Mouse (Mus musculus) liver, adult 2 months (tissue): ENCODE measurements around the gene Hus1.

ENCODE experiments used
- CTCF ChIP-seq: fragments of 200-500 bp; IDR thresholded peaks from 2 replicates; pipeline ENCODE4 v1.5.1; 2011; ENCODE audit warnings: low read depth, low read length, control low read depth
- POLR2A ChIP-seq: fragments of 200-500 bp; IDR thresholded peaks from 2 replicates; pipeline ENCODE4 v1.6.1; 2011; ENCODE audit warnings: low read length, control low read depth; ENCODE audit not compliant: insufficient read depth; ENCODE audit errors: extremely low read depth

- TF ChIP-seq POLR2A, result no peak
- TF ChIP-seq CTCF, result no peak
Measured at GRCm38 (mm10) chr11:8958572-8958971, 52.4 kb downstream of the Hus1 start.
